ENCODE assay signal across 8 mouse cellular contexts in the genomic region with DNA sequence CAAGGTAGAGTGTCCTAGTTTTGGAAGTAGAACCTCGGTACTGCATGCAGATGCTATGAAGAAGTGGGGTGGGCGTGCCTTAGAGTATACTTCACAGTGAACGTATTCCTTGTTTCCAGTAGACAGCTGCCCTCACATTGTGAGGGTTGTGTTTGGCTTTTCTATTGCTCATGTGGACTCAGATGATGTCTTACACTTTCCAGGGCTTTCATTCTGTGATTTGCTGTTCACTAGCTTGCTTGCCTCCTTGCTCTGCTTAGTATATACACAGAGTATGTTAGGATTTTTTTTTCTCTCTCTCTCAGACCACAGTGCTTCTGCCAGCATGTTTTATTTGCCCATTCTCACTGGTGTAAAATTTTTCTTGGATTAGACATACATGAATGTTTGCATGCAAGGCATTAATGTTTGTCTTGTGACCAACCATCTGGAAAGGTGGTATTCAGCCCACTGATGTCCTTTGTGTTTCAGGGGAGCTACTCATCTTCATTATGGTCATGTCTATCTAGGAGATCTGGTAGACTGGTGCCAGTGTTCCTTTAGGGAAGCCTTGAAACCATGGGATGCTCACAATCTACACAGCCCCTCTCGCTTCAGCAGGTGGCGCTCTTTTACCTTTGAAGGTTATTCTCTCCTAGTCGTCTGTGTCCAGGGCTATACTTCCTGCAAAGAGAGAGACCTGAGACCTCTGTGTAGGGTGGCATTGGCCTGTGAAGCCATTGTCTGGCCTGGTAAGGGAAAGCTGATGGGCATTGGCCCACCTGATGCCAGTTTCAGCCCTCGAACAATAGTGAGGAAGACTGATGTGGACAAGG.
A peak's percentile ranks its signal among the peaks of the same experiment; 100 is the strongest.
DNase-seq lines count a peak whose midpoint lies in the region; ATAC-seq and TF ChIP-seq lines count a peak whose summit lies in the region.

No protein-coding gene starts in this region.

- no peaks in the 10 kb centered on the region for H3K79me2 ChIP-seq in macrophage (ENCODE audit: inconsistent target)

- H3K27me3 ChIP-seq in Patski: no peaks in the 10 kb centered on the region
- no peaks in the 10 kb centered on the region for H3K27me3 ChIP-seq in forebrain, postnatal 0 days (ENCODE audit: insufficient read depth, low read length)
- H3K27me3 ChIP-seq in hindbrain, embryonic 14.5 days (ENCODE audit: control insufficient read depth, insufficient read depth, low read length): no peaks in the 10 kb centered on the region

- H3K4me2 ChIP-seq in forebrain, postnatal 0 days (ENCODE audit: low read depth): no peak overlapping the region
- H3K4me2 ChIP-seq in hindbrain, embryonic 14.5 days (replicated peaks): no peak overlapping the region

- POLR2A ChIA-PET in Patski (lab: Charles Lee): interaction anchor here (0.6 to 1.9 kb wide), 11 partner anchors 84 to 519 kb away, joined by 3 to 7 read pairs (median 3); no protein-coding TSS in a partner anchor

- no peak overlapping the region for H3K9ac ChIP-seq in forebrain, postnatal 0 days
- H3K9ac ChIP-seq in hindbrain, embryonic 14.5 days: no peak overlapping the region

- H3K4me3 ChIP-seq in forebrain, postnatal 0 days (ENCODE audit: low read depth, low read length): no peak overlapping the region
- no peak overlapping the region for H3K4me3 ChIP-seq in hindbrain, embryonic 14.5 days (replicated peaks; ENCODE audit: low read length)
- H3K4me3 ChIP-seq in macrophage (ENCODE audit: inconsistent target): no peak overlapping the region

- H3K36me3 ChIP-seq in forebrain, postnatal 0 days (ENCODE audit: insufficient read depth): no peaks in the 10 kb centered on the region
- H3K36me3 ChIP-seq in hindbrain, embryonic 14.5 days (replicated peaks; ENCODE audit: control insufficient read depth, insufficient read depth): no peaks in the 10 kb centered on the region
- H3K36me3 ChIP-seq in macrophage (ENCODE audit: inconsistent target): no peaks in the 10 kb centered on the region

- peak; percentile 83 for DNase-seq in Patski (ENCODE audit: low read depth, low spot score)
- peak; percentile 74 to 80 for DNase-seq in cerebellum, adult 18-20 months
- DNase-seq in forebrain, postnatal 0 days: peak; percentile 73
- peak; percentile 81 for DNase-seq in hindbrain, embryonic 14.5 days (ENCODE audit: low spot score)
- peak; percentile 58 to 79 for DNase-seq in layer of hippocampus, postnatal 14 days (ENCODE audit: low spot score in 2 of 2)
- DNase-seq in right cerebral cortex, postnatal 25 days: peak; percentile 63

- no peak overlapping the region for H3K27ac ChIP-seq in forebrain, postnatal 0 days (ENCODE audit: low read depth, low read length)
- H3K27ac ChIP-seq in hindbrain, embryonic 14.5 days: no peak overlapping the region
- peak overlapping the region; percentile 15; the same call in 1 of the 2 replicates for H3K27ac ChIP-seq in macrophage

- in situ Hi-C loops in Patski (cut with MboI; ENCODE audit: low pct_unique_long_range_greater_than_20kb): loop anchor here (5.0 kb wide), 3 partner anchors 119 to 276 kb away; no protein-coding TSS in a partner anchor

- ATAC-seq in Patski: peak; percentile 81
- peak; percentile 76 for ATAC-seq in forebrain, postnatal 0 days
- ATAC-seq in hindbrain, embryonic 14.5 days (ENCODE audit: low FRiP score): peak; percentile 84
- ATAC-seq in monocyte, adult 5-6 weeks (replicated peaks; ENCODE audit: insufficient number of reproducible peaks, low FRiP score, low TSS enrichment, poor library complexity, severe bottlenecking): no peak

- TF ChIP-seq CTCF in Patski (IDR thresholded peaks at IDR 0.05): peak; percentile 92
- peak; percentile 78 for TF ChIP-seq CTCF in forebrain, postnatal 0 days (IDR thresholded peaks at IDR 0.05; ENCODE audit: low read depth)

- no peaks in the 10 kb centered on the region for H3K4me1 ChIP-seq in forebrain, postnatal 0 days (ENCODE audit: insufficient read depth)
- H3K4me1 ChIP-seq in hindbrain, embryonic 14.5 days (replicated peaks; ENCODE audit: control insufficient read depth, insufficient read depth, low read length): no peaks in the 10 kb centered on the region

- CTCF ChIA-PET in Patski (lab: Charles Lee): interaction anchor here (0.6 to 5.1 kb wide), 47 partner anchors 8 to 309 kb away, joined by 3 to 46 read pairs (median 5); no protein-coding TSS in a partner anchor

- 46% methylated on average over 7 of the region's 7 CpGs for WGBS in forebrain, postnatal 0 days
- WGBS in hindbrain, embryonic 14.5 days: 47% methylated on average over 7 of the region's 7 CpGs
- 63% methylated on average over 7 of the region's 7 CpGs for WGBS in macrophage (ENCODE audit: missing documents)

- H3K9me3 ChIP-seq in forebrain, postnatal 0 days (ENCODE audit: low read length): no peaks in the 10 kb centered on the region
- H3K9me3 ChIP-seq in hindbrain, embryonic 14.5 days (ENCODE audit: control insufficient read depth, low read length): no peaks in the 10 kb centered on the region
